Mouse (Mus musculus) hindbrain, embryonic 10.5 days (tissue): ENCODE measurements around the gene Snrnp27. TPM values are rescaled to one million over a fixed set of nuclear protein-coding genes. Genes with fewer than 3 reads are reported as not detected.

Experiments used
- DNase-seq: peaks from one replicate; pipeline ENCODE4 v3.0.0-alpha.2; 2017; ENCODE audit warnings: low spot score
- H3K27ac ChIP-seq: fragments of 300-500 bp; sonication (generic); 2 replicates; pipeline ENCODE4 v1.5.1; 2016; ENCODE audit warnings: mild to moderate bottlenecking, moderate library complexity
- H3K27me3 ChIP-seq: fragments of 300-500 bp; sonication (generic); 2 replicates; pipeline ENCODE4 v1.6.1; 2016; ENCODE audit warnings: mild to moderate bottlenecking; ENCODE audit not compliant: poor library complexity, insufficient read depth, severe bottlenecking
- H3K36me3 ChIP-seq: fragments of 300-500 bp; sonication (generic); 2 replicates; pipeline ENCODE4 v1.6.1; 2016; ENCODE audit warnings: mild to moderate bottlenecking, moderate library complexity
- H3K4me1 ChIP-seq: fragments of 300-500 bp; sonication (generic); replicated peaks from 2 replicates; pipeline ENCODE4 v1.6.1; 2016; ENCODE audit warnings: mild to moderate bottlenecking
- H3K4me3 ChIP-seq: fragments of 300-500 bp; sonication (generic); 2 replicates; pipeline ENCODE4 v1.5.1; 2016; ENCODE audit warnings: mild to moderate bottlenecking, moderate library complexity
- H3K9me3 ChIP-seq: fragments of 300-500 bp; sonication (generic); 2 replicates; pipeline ENCODE4 v1.6.1; 2016; ENCODE audit warnings: mild to moderate bottlenecking, moderate library complexity
- WGBS: fragments of 180-500 bp; shearing (Covaris S2); methylation state at CpG from one replicate; pipeline ENCODE4 v1.1.7; 2016; 5-methylcytosine and 5-hydroxymethylcytosine counted together
- polyA plus RNA-seq: library from polyadenylated mRNA; unstranded; fragments of >200 nt; fragmentation: Nextera tagmentation; extraction: Ambion mirVana; gene quantifications from 2 replicates; pipeline ENCODE4 v1.2.1, GENCODE M21; 2016

The Snrnp27 gene
- polyA plus RNA-seq, 1 experiment from 2014 or later = 120 TPM

DNA sequence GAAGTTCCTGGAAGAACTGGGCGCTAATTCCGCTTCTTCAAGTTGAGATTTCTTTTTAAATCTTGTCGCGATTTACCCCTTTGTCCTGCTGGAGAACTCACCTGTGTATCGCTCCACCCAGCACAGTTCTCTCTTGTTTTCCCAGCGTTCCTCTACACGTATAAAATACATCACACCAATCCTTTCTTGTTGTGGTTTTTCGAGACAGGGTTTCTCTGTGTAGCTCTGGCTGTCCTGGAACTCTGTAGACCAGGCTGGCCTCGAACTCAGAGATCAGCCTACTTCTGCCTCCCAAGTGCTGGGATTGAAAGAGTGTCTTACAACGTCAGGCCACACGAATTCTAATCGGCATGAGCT lies 311 bp upstream of the Snrnp27 start:
- WGBS = 39% methylated on average over 12 of the region's 12 CpGs

DNA sequence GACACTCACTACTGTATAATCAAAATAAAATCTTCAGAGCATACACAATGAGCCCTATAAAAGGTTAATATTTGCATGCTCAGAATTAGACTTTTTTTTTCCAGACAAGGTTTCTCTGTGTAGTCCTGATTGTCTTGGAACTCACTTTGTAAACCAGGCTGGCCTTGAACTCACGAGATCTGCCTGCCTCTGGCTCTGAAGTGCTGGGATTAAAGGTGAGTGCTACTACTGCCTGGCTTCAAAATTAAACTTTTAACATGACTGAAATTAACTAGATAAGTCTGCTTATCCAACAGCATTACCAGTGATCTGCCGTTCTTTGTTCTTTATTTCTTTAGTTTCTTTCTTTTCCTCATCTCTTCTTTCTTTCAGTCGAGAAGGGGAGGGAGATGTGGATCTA lies 3.0 kb downstream of the Snrnp27 start:
- DNase-seq = no peak
- no peaks in the 10 kb centered on the region for H3K9me3 ChIP-seq
- H3K36me3 ChIP-seq = peaks cover 67% of the 10 kb centered on the region
- no peak overlapping the region for H3K4me3 ChIP-seq
- no peaks in the 10 kb centered on the region for H3K27me3 ChIP-seq
- no peak overlapping the region for H3K27ac ChIP-seq
- H3K4me1 ChIP-seq = peaks cover 17% of the 10 kb centered on the region
- WGBS = 92% methylated on average over 3 of the region's 3 CpGs

More for the DNA sequence above, 311 bp upstream of the Snrnp27 start:
- Histone ChIP-seq H3K9me3 (no peaks in the 10 kb centered on the region), H3K27me3 (no peaks in the 10 kb centered on the region), H3K27ac (peak overlapping the region; percentile 92), H3K4me3 (peak overlapping the region; percentile 91), H3K4me1 (peaks cover 17% of the 10 kb centered on the region), H3K36me3 (peaks cover 45% of the 10 kb centered on the region)
- no peak for DNase-seq

DNA sequence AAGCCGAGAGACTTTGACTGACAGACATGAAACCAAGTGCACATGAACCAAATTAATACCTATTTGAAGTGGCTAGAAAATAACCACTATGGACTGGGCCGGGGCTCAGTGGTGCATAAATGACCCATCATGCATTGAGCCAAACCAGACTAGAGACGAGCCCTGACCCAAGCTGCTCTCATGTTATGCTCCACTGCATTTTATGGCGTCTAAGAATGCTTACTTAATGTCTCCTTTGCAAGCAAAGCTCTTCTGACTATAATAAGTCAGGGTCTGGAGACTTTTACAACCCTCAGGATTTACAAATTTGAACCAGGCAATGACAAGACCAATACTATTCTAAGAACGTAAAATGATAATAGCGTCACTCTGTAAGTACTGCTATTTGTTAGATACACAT lies 6.0 kb downstream of the Snrnp27 start:
- Histone ChIP-seq H3K9me3 (no peaks in the 10 kb centered on the region), H3K27ac (no peak overlapping the region), H3K4me3 (no peak overlapping the region), H3K4me1 (peaks cover 6% of the 10 kb centered on the region), H3K27me3 (no peaks in the 10 kb centered on the region), H3K36me3 (peaks cover 97% of the 10 kb centered on the region)
- 87% methylated on average over 6 of the region's 6 CpGs for WGBS
- DNase-seq = no peak

DNA sequence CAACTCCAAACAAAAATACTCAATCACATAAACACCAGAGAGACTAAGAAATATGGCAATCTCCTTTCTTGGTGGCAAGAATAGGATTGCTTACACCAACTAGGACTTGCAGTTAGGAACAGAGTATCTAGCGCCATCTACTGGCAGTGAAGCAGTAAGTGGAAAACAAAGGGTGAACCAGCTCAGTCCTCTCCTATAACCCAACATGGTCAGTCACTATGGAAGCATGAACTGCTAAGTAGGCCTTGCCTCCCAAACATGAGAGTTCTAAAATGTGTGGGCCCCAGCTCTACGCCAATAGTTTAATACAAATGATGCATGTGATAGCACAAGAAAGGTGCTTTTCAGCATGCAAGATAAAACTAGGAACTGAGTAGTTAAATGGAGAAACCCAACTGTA lies 13.4 kb downstream of the Snrnp27 start:
- H3K27ac ChIP-seq = no peak overlapping the region
- H3K4me1 ChIP-seq = peaks cover 19% of the 10 kb centered on the region
- H3K9me3 ChIP-seq = no peaks in the 10 kb centered on the region

DNA sequence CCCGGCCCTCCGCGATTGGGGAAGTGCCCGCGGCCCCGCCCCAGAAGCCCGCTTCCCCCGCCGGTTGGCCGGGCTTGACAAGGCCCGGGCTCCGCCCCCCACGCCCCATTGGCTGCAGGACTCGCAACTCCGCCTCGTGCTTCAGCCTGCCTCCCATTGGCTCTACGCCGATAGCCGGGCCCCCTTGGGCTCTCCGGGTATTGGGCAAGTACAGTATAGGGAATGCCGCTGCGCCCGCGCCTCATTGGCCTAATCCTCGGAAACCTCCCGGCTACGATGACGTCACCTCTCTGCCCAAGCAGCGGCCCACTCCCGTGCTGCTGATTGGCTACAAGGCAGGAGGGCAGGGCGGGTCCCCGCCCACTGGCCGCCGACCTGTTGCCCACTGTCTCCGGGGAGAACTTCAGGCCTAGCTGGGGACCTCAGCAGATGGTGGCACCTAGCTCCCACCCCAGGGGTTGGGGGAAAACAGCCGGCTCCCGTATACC lies 15.0 kb downstream of the Snrnp27 start:
- Histone ChIP-seq H3K4me3 (peak overlapping the region; percentile 96), H3K36me3 (peaks cover 46% of the 10 kb centered on the region), H3K27me3 (no peaks in the 10 kb centered on the region), H3K4me1 (peaks cover 19% of the 10 kb centered on the region), H3K27ac (peak overlapping the region; percentile 78), H3K9me3 (no peaks in the 10 kb centered on the region)
- DNase-seq = peak; percentile 100
- WGBS = 1% methylated on average over 37 of the region's 37 CpGs

More for the DNA sequence above, 13.4 kb downstream of the Snrnp27 start:
- Histone ChIP-seq H3K4me3 (no peak overlapping the region), H3K27me3 (no peaks in the 10 kb centered on the region), H3K36me3 (peaks cover 56% of the 10 kb centered on the region)
- WGBS = 23% methylated on average over 2 of the region's 2 CpGs
- DNase-seq = peak; percentile 31

DNA sequence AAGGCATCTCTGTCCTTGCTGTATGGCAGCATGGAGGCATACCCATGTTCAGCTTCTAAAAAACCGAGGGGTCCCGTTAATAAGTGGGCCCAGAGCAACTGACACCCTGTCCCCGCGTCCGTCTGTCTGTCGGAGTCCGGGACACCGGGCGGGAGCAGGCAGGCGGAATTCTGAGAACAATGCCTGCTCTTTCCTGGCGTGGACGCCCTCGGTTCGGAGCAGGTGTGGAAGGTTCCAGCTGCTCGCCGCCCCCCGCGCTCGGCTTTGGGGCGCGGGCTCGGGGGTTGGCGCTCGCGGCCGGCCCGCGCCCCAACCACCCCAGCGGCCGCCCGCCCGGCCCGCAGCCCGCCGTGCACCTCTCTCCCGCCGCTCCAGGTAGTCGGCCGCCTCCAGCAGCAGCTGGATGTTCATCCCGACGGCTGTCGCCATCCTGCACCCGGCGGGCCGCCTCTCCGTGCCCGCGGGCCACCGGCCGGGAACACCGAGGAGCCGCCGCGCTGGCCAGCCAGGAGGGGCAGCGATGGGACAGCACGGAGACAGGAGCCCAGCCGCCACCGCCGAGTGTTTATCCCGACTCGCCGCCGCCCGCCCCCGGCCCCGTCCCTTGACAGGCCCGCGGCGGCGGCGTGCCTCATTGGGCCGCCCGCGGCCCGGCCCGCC lies 15.6 kb downstream of the Snrnp27 start, which contains the start of gene Mxd1:
Gene Mxd1, minus strand, starts transcription at position 582 of the 660 bp plus-strand sequence.
- Histone ChIP-seq H3K27ac (peak within 1 kb of the TSS; percentile 82), H3K27me3 (no peaks in the 10 kb centered on the region), H3K36me3 (peaks cover 44% of the 10 kb centered on the region), H3K9me3 (no peaks in the 10 kb centered on the region), H3K4me3 (peak within 1 kb of the TSS; percentile 96), H3K4me1 (peaks cover 19% of the 10 kb centered on the region)
- no peak for DNase-seq
- under 1% methylated on average over 75 of the region's 76 CpGs for WGBS

DNA sequence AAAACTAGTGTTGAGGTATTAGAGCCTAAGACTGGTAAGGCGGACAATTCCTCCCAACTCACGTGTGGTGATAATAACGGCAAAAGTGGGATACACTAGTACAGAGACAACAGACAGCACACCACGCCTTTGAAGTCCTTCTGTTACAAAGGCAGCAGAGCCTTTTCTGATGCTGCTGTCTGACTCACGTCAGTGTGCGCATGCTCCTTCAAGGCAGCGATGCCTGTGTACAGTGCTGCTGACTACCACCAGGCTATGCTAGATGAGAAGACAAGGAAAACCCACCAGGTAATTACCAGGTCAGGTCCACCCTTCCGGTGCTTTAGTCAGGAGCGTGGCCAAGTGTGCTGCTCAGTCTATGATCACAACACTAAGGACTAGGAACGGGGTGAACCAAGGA lies 17.3 kb downstream of the Snrnp27 start:
- Histone ChIP-seq H3K27ac (no peak overlapping the region), H3K27me3 (no peaks in the 10 kb centered on the region), H3K9me3 (no peaks in the 10 kb centered on the region), H3K4me3 (no peak overlapping the region), H3K4me1 (peaks cover 19% of the 10 kb centered on the region), H3K36me3 (peaks cover 36% of the 10 kb centered on the region)
- no peak for DNase-seq
- WGBS = 93% methylated on average over 10 of the region's 10 CpGs

DNA sequence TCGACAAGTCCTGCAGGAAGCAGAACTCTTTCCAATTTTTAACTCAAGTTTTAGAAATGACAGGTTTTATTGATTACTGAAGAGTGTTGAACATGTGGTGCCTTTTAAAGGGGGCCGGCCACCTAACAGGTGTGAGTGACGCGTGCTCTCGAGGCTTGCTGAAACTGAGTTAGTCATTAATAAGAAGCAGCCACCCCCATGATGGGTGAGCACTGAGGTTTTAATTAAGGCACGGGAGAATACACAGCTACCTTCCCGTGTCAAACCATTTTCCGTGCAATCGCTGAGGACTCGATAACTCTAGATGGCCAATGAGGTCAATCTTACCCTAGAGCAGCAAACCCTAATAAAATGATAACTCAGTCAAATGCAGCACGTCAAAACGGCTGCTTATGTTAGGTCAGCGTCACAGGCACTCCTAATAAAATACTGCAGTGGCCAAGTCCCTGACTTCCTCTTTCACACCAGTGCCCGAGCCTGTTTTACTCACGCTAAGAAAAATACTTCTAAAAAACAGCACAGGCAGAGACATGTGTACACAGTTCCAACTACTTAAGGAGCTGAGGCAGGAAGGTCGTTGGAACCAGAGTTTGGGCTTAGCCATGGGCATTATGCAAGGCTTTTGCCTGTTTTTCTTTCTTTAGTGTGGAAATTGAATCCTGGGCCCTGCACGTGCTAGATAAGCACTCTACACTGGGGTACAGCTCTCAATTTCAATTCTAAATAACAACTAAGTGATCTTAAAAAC lies 18.6 kb downstream of the Snrnp27 start:
- no peak overlapping the region for H3K27ac ChIP-seq
- 87% methylated on average over 17 of the region's 17 CpGs for WGBS
- DNase-seq = no peak
- no peaks in the 10 kb centered on the region for H3K27me3 ChIP-seq
- no peaks in the 10 kb centered on the region for H3K9me3 ChIP-seq
- H3K4me1 ChIP-seq = peaks cover 19% of the 10 kb centered on the region
- H3K4me3 ChIP-seq = no peak overlapping the region
- H3K36me3 ChIP-seq = peaks cover 40% of the 10 kb centered on the region

DNA sequence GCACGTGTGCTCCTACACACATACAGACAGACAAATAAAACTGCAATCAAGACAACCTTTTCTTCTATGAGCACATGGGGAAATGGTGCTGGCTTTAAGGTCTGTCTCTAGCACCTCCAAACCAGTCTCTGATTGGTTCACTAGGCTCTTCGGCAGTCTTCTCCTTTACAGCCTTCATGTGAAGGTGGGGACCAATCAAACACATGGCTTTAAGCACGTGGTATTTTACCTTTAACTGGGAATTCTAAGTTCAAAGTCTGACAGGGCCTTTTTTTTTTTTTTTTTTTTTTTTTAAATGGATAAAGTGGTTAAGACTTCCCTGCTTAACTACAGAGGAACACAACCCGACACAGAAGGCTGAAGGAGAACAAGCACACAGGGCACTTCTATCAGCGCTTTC lies 19.2 kb downstream of the Snrnp27 start:
- 88% methylated on average over 5 of the region's 5 CpGs for WGBS
- H3K27ac ChIP-seq = no peak overlapping the region
- peaks cover 19% of the 10 kb centered on the region for H3K4me1 ChIP-seq
- no peaks in the 10 kb centered on the region for H3K9me3 ChIP-seq
- H3K4me3 ChIP-seq = no peak overlapping the region
- H3K36me3 ChIP-seq = peaks cover 46% of the 10 kb centered on the region
- no peaks in the 10 kb centered on the region for H3K27me3 ChIP-seq
- DNase-seq = no peak

DNA sequence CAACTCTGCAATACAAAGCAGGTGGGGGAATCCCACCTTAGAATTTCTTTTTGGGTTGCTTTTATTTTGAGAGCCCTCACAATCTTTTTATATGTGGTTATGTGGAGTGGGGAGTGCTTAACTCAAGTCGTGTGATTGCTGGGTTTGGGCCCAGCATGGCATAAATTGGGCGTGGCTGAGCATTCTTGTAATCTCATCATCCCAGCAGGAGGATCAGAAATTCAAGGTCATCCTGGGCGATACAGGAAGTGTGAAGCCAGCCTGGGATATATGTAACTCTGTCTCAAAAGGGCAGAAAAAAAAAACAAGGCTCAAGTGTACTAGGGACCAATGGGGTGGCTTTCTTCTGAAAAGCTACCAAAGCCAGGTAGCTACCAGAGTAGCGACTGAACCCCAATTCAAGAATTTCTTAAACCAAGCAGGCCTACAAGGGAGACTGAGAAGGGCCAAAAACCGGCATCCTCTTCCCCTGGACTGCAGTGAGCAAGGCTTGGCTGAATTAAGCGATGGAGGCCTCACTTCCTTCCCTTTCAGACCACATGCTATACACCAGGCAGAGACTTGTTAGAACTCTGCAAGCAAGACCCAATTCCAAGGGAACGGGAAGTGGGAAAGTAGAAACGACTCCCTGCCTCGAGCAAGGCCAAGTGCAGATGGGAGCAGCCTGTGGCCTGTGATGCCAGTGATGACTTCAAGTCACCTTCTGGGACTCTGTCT lies 24.0 kb downstream of the Snrnp27 start:
- DNase-seq = no peak
- no peaks in the 10 kb centered on the region for H3K27me3 ChIP-seq
- 78% methylated on average over 9 of the region's 9 CpGs for WGBS
- H3K4me1 ChIP-seq = no peaks in the 10 kb centered on the region
- H3K4me3 ChIP-seq = no peak overlapping the region
- H3K36me3 ChIP-seq = peaks cover 58% of the 10 kb centered on the region
- no peak overlapping the region for H3K27ac ChIP-seq
- no peaks in the 10 kb centered on the region for H3K9me3 ChIP-seq

DNA sequence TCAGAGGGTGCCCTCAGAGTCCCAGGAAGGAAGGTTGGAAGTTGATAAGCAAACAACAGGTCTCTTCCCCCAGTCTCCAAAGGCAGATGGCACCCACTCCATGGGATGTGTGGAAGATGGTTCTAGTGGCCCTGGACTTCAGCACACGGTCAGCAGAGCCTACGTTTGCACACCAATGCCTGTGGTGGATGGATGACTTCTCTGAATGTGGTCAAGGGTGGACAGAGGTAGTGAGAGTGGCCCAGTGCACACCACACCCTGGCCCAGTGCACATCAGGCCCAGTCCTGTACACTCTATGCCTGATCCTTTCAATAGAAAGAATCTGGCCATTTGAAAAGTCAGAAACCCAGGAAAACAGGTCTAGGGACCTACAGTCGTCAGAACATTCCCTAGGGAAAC lies 25.8 kb downstream of the Snrnp27 start:
- Histone ChIP-seq H3K4me1 (no peaks in the 10 kb centered on the region), H3K27me3 (no peaks in the 10 kb centered on the region), H3K9me3 (no peaks in the 10 kb centered on the region), H3K27ac (no peak overlapping the region), H3K36me3 (peaks cover 54% of the 10 kb centered on the region), H3K4me3 (no peak overlapping the region)
- 90% methylated on average over 3 of the region's 3 CpGs for WGBS
- no peak for DNase-seq

DNA sequence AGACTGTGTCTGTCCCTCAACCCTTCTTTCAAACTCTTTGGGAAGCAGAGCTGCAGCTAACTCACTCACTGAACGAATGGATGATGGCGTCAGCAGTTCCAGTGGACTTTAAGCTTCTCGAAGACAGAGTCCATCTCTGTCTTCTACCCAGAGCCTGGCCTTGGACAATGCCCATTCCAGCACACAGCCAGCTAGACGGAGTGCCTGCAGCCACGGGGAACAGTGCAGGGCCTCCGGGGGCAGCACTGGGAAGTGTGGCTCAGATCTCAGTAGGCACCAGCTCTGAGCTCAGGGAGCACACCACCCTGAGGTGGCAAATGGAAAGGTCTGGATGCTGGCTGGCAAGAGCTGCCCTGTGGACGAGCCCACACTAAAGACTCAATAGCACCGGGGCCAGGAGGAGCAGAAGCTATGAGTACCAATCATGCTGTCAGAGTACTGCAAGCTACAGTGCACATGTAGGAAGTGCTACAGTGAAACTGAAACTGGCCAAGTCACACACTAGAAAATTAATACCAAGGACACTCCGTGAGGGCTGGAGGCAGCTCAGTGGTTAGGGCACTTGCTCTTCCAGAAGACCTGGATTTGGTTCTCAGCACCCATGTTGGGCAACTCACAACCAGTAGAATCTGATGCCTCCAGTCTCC lies 29.9 kb downstream of the Snrnp27 start:
- Histone ChIP-seq H3K27ac (no peak overlapping the region), H3K9me3 (no peaks in the 10 kb centered on the region), H3K4me1 (no peaks in the 10 kb centered on the region), H3K27me3 (no peaks in the 10 kb centered on the region), H3K4me3 (no peak overlapping the region), H3K36me3 (peaks cover 63% of the 10 kb centered on the region)
- DNase-seq = no peak
- WGBS = 81% methylated on average over 9 of the region's 9 CpGs
